27 mouse cellular contexts compared by ENCODE assay signal in the genomic region with DNA sequence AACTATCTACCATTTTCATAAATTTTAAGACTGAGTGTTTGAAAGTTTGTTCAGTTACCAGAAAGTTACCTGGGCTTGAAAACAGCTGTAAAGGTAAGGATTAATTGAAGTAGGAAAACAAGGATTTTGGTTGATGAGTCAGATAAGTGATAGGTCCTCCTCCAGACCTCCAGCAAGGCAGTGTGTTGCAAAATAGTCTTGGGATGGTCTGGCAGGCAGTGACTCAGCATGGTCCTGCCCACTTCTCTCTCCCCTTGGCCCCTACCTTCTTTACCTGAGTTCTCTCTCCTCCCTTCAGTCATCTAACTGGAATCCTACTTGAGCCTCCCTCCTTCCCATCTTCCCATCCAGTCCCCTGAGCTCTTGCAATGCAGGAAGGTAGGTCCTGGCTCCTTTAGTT.
"Had no signal": no experiment of that assay in that cellular context is flagged by ENCODE, and none has a peak within 500 bp of the region (broad histone marks: within the 10 kb centered on the region; RNA-seq: fewer than 3 reads in every experiment).

No protein-coding gene starts in this region.

- H3K27me3 ChIP-seq: heart, embryonic 13.5 days; heart, embryonic 15.5 days; hindbrain, embryonic 13.5 days; hindbrain, embryonic 15.5 days; kidney, embryonic 15.5 days; limb, embryonic 13.5 days; limb, embryonic 15.5 days; liver, embryonic 12.5 days had no signal

- H3K27ac ChIP-seq: heart, adult 2 months; heart, embryonic 13.5 days; heart, embryonic 15.5 days; hindbrain, embryonic 13.5 days; hindbrain, embryonic 15.5 days; hindbrain, postnatal 0 days; kidney, embryonic 15.5 days; kidney, postnatal 0 days; limb, embryonic 13.5 days; limb, embryonic 15.5 days; liver, embryonic 12.5 days; liver, embryonic 14.5 days had no signal

- H3K4me3 ChIP-seq: heart, adult 2 months; heart, embryonic 13.5 days; heart, embryonic 15.5 days; hindbrain, embryonic 13.5 days; hindbrain, embryonic 15.5 days; kidney, embryonic 15.5 days; limb, embryonic 13.5 days; limb, embryonic 15.5 days; liver, embryonic 12.5 days had no signal

- DNase-seq: gastrocnemius, postnatal 14 days; gastrocnemius, postnatal 36 days; heart, adult 11 months; heart, adult 2 months; heart, postnatal 14 days; heart, postnatal 36 days; kidney, adult 11 months; kidney, adult 2 months; kidney, adult 9 months; kidney, postnatal 14 days; kidney, postnatal 36 days; layer of hippocampus, adult 9-11 months; layer of hippocampus, postnatal 36 days; left cerebral cortex, postnatal 4 days had no signal

- H3K36me3 ChIP-seq: heart, embryonic 13.5 days; heart, embryonic 15.5 days; hindbrain, embryonic 13.5 days; hindbrain, embryonic 15.5 days; kidney, embryonic 15.5 days; limb, embryonic 13.5 days; limb, embryonic 15.5 days; liver, embryonic 12.5 days had no signal

- H3K4me2 ChIP-seq: heart, embryonic 11.5 days; heart, embryonic 13.5 days; heart, embryonic 15.5 days; hindbrain, embryonic 13.5 days; hindbrain, embryonic 15.5 days; kidney, embryonic 15.5 days; limb, embryonic 13.5 days; limb, embryonic 15.5 days; liver, embryonic 12.5 days had no signal

- ATAC-seq: hindbrain, postnatal 0 days; intestine, embryonic 16.5 days; liver, embryonic 12.5 days had no signal

- H3K9ac ChIP-seq: heart, embryonic 13.5 days; heart, embryonic 15.5 days; hindbrain, embryonic 13.5 days; hindbrain, embryonic 15.5 days; kidney, embryonic 15.5 days; limb, embryonic 13.5 days; limb, embryonic 15.5 days; liver, embryonic 12.5 days; liver, embryonic 14.5 days had no signal

- H3K9me3 ChIP-seq: heart, embryonic 13.5 days; heart, embryonic 15.5 days; hindbrain, embryonic 13.5 days; hindbrain, embryonic 15.5 days; kidney, embryonic 15.5 days; limb, embryonic 13.5 days; limb, embryonic 15.5 days; liver, embryonic 12.5 days had no signal

- H3K4me1 ChIP-seq: hindbrain, embryonic 15.5 days; liver, embryonic 12.5 days had no signal
